Mouse (Mus musculus): ENCODE measurements at regions not wholly inside any gene's neighbourhood (a gene's known extent, or its start where the extent isn't known, plus 50 kb on each side); places are given as distances from the start of the nearest gene placed in this dataset.

- Histone ChIP-seq H3K9me3 (replicated peaks; ENCODE audit: insufficient read depth, low read length) (no peaks in the 10 kb centered on the region), H3K27me3 (ENCODE audit: control insufficient read depth in 1 of 2, insufficient read depth in 2 of 2, low read length in 2 of 2) (no peaks in the 10 kb centered on the region; a peak in 1 of 4 replicates), H3K27ac (ENCODE audit: control insufficient read depth, low read depth, low read length) (no peak overlapping the region), H3K79me2 (ENCODE audit: control insufficient read depth, insufficient read depth, low read length, poor library complexity) (no peaks in the 10 kb centered on the region), H3K36me3 (ENCODE audit: control insufficient read depth in 1 of 2, insufficient read depth in 2 of 2, low read length in 2 of 2) (no peaks in the 10 kb centered on the region), H3K4me1 (ENCODE audit: control insufficient read depth in 1 of 2, insufficient read depth in 2 of 2, low read length in 2 of 2) (no peaks in the 10 kb centered on the region), H3K9ac (ENCODE audit: control insufficient read depth, low read depth, low read length, poor library complexity, severe bottlenecking) (no peak overlapping the region), H3K4me3 (ENCODE audit: control insufficient read depth in 1 of 2, insufficient read depth in 1 of 2, low read depth in 2 of 2, low read length in 2 of 2) (no peak overlapping the region)
- TF ChIP-seq USF1 (IDR thresholded peaks at IDR 0.05; ENCODE audit: low read depth, low read length) = no peak
- no peak for TF ChIP-seq RCOR1 (IDR thresholded peaks at IDR 0.05; ENCODE audit: low read depth, low read length)
- TF ChIP-seq RAD21 (IDR thresholded peaks at IDR 0.05; ENCODE audit: low read depth, low read length) = no peak
- no peak for TF ChIP-seq KAT2A (conservative IDR thresholded peaks at IDR 0.05; ENCODE audit: low read depth, low read length)
- no peak for TF ChIP-seq CHD1 (IDR thresholded peaks at IDR 0.05; ENCODE audit: low read depth, low read length)
- peak; percentile 8 for DNase-seq (ENCODE audit: low read depth, low spot score)
Observed at GRCm38 (mm10) chr3:61302214-61302613, 59.2 kb upstream of the Rap2b start.

- Histone ChIP-seq H3K4me1 (ENCODE audit: control insufficient read depth in 1 of 2, insufficient read depth in 2 of 2, low read length in 2 of 2) (no peaks in the 10 kb centered on the region), H3K4me3 (ENCODE audit: control insufficient read depth in 1 of 2, insufficient read depth in 1 of 2, low read depth in 2 of 2, low read length in 2 of 2) (no peak overlapping the region), H3K79me2 (ENCODE audit: control insufficient read depth, insufficient read depth, low read length, poor library complexity) (no peaks in the 10 kb centered on the region), H3K27me3 (ENCODE audit: control insufficient read depth in 1 of 2, insufficient read depth in 2 of 2, low read length in 2 of 2) (peaks cover 0 to 1% of the 10 kb centered on the region in 2 experiments; a peak in 2 of 4 replicates), H3K36me3 (ENCODE audit: control insufficient read depth in 1 of 2, insufficient read depth in 2 of 2, low read length in 2 of 2) (no peaks in the 10 kb centered on the region), H3K27ac (ENCODE audit: control insufficient read depth, low read depth, low read length) (no peak overlapping the region), H3K9ac (ENCODE audit: control insufficient read depth, low read depth, low read length, poor library complexity, severe bottlenecking) (no peak overlapping the region), H3K9me3 (replicated peaks; ENCODE audit: insufficient read depth, low read length) (no peaks in the 10 kb centered on the region)
- no peak for TF ChIP-seq ZMIZ1 (IDR thresholded peaks at IDR 0.05; ENCODE audit: low read depth, low read length)
- no peak for TF ChIP-seq E2F4 (IDR thresholded peaks at IDR 0.05; ENCODE audit: borderline replicate concordance, low read depth, low read length)
- TF ChIP-seq MAX (IDR thresholded peaks at IDR 0.05; ENCODE audit: low read length) = no peak
- TF ChIP-seq RAD21 (IDR thresholded peaks at IDR 0.05; ENCODE audit: low read depth, low read length) = no peak
- TF ChIP-seq NELFE (IDR thresholded peaks at IDR 0.05; ENCODE audit: low read depth, low read length) = no peak
- no peak for TF ChIP-seq CHD1 (IDR thresholded peaks at IDR 0.05; ENCODE audit: low read depth, low read length)
- no peak for TF ChIP-seq NRF1 (IDR thresholded peaks at IDR 0.05; ENCODE audit: insufficient read depth, low read depth, low read length, poor library complexity, severe bottlenecking)
- no peak for TF ChIP-seq TCF12 (IDR thresholded peaks at IDR 0.05; ENCODE audit: low read depth, low read length)
- no peak for TF ChIP-seq MAFK (IDR thresholded peaks at IDR 0.05; ENCODE audit: borderline replicate concordance, low read depth, low read length)
- no peak for TF ChIP-seq ZNF384 (IDR thresholded peaks at IDR 0.05; ENCODE audit: low read depth, low read length)
- no peak for TF ChIP-seq POLR2AphosphoS2 (IDR thresholded peaks at IDR 0.05; ENCODE audit: low read length)
- no peak for TF ChIP-seq USF2 (IDR thresholded peaks at IDR 0.05; ENCODE audit: borderline replicate concordance in 1 of 2, insufficient read depth in 1 of 2, low read depth in 1 of 2, low read length in 2 of 2)
- no peak for TF ChIP-seq TAL1 (IDR thresholded peaks at IDR 0.05; ENCODE audit: low read length)
- TF ChIP-seq SIN3A (IDR thresholded peaks at IDR 0.05; ENCODE audit: low read length) = no peak
- TF ChIP-seq CTCF (IDR thresholded peaks at IDR 0.05 in 2 of 3, conservative IDR thresholded peaks at IDR 0.05 in 1 of 3; ENCODE audit: control insufficient read depth in 1 of 3, insufficient read depth in 1 of 3, low read depth in 2 of 3, low read length in 3 of 3, poor library complexity in 1 of 3, severe bottlenecking in 1 of 3) = no peak
- no peak for TF ChIP-seq KAT2A (conservative IDR thresholded peaks at IDR 0.05; ENCODE audit: low read depth, low read length)
- TF ChIP-seq HCFC1 (IDR thresholded peaks at IDR 0.05; ENCODE audit: low read depth, low read length) = no peak
- no peak for TF ChIP-seq GABPA (IDR thresholded peaks at IDR 0.05; ENCODE audit: low read depth, low read length)
- no peak for TF ChIP-seq POLR2A (IDR thresholded peaks at IDR 0.05; ENCODE audit: control insufficient read depth in 1 of 2, insufficient read depth in 1 of 2, low read depth in 1 of 2, low read length in 2 of 2, poor library complexity in 1 of 2)
- no peak for DNase-seq (ENCODE audit: low read depth, low spot score)
Observed at GRCm38 (mm10) chr3:61303485-61303884, 58.0 kb upstream of the Rap2b start.

All from MEL (cell line).